Mouse (Mus musculus) gastrocnemius, postnatal 4 days (tissue): ENCODE results near the gene Sec13. TPM values are rescaled to one million over a fixed set of nuclear protein-coding genes. Genes with fewer than 3 reads are reported as not detected.

Experiments used
- microRNA-seq: library from miRNA; unstranded; fragments of <30 nt; microRNA quantifications from one replicate; pipeline ENCODE4 v1.2.0, GENCODE M21; 2021
- total RNA-seq, 2 experiments: library from RNA; stranded (reverse); gene quantifications; 2 replicates each; pipeline ENCODE4 v1.2.3; 2021

Sec13 gene
- total RNA-seq, 2 experiments from 2014 or later = 100 to 119 TPM

Small RNA genes within 50 kb of the gene (microRNA-seq; reads per million reads assigned to microRNA genes)
- 1.5 reads per million for gene Mir7042

Other genes starting within 250 kb of the Sec13 start
- gene Prrt3, start 238.8 kb downstream of the Sec13 start, total RNA-seq = under 1 TPM; 0.13 to 0.15 TPM
- gene Emc3, start 209.1 kb downstream of the Sec13 start, total RNA-seq = 10 to 100 TPM; 50.9 to 54.5 TPM
- gene Fancd2, start 209.1 kb downstream of the Sec13 start, total RNA-seq = 1 to 10 TPM; 4.8 to 5.3 TPM
- not detected for gene Fancd2os, start 140.0 kb downstream of the Sec13 start, total RNA-seq
- 10 to 100 TPM; 96.6 to 98.6 TPM for gene Brk1, start 136.0 kb downstream of the Sec13 start, total RNA-seq
- 10 to 100 TPM; 16.1 to 20.1 TPM for gene Vhl, start 116.8 kb downstream of the Sec13 start, total RNA-seq
- 10 to 100 TPM in 1 of 2 experiments, 1 to 10 TPM in 1; 9.5 to 10.7 TPM for gene Irak2, start 102.3 kb downstream of the Sec13 start, total RNA-seq
- gene Tatdn2, start 43.7 kb downstream of the Sec13 start, total RNA-seq = 10 to 100 TPM; 39.9 to 45.0 TPM
- not detected for gene Ghrl, start 20.9 kb downstream of the Sec13 start, total RNA-seq